Mouse (Mus musculus): Measurements from ENCODE around the gene Pde4b. TPM values are rescaled to one million over a fixed set of nuclear protein-coding genes. Genes with fewer than 3 reads are reported as not detected.

Gene Pde4b
- polyA plus RNA-seq, 1 experiment from 2014 or later, result 49.4 TPM

DNA sequence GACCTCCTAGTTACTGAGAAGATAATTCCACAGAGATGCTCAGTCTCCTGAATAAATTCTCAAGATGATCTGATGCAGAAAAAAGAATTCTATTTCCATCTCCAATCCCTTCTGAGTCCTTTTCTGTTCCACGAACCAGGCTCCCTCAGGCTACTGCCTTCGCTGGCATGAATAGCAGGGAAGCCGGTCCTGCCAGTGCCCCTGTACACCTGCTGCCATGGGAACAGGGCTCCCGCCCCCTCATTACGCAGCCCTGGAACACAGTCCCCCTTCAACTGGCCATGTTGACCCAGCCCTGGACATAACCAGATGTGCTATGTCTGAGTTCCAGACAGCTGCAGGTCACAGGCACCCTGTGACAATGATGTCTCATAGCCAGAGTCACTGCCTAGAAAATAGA, 535.6 kb downstream of the Pde4b start:
- DNase-seq (no peak), ATAC-seq (ENCODE audit: low FRiP score, low TSS enrichment) (no peak)
- 47% methylated on average over 5 of the region's 5 CpGs for WGBS
- H3K9ac ChIP-seq (replicated peaks; ENCODE audit: low read length), result no peak overlapping the region
- H3K9me3 ChIP-seq (ENCODE audit: control insufficient read depth, low read length), result no peaks in the 10 kb centered on the region
- no peaks in the 10 kb centered on the region for H3K36me3 ChIP-seq (ENCODE audit: control insufficient read depth, insufficient read depth, low read length)
- H3K27ac ChIP-seq (replicated peaks; ENCODE audit: low read depth, low read length), result no peak overlapping the region; the same call in 1 of the 2 replicates
- no peak overlapping the region for H3K4me3 ChIP-seq (replicated peaks; ENCODE audit: low read depth, low read length)
- H3K4me2 ChIP-seq (ENCODE audit: low read length), result no peak overlapping the region
- H3K4me1 ChIP-seq (ENCODE audit: control insufficient read depth, insufficient read depth, low read length), result peaks cover 2% of the 10 kb centered on the region; the same call in 1 of the 2 replicates
- H3K27me3 ChIP-seq (ENCODE audit: control insufficient read depth, insufficient read depth, low read length), result no peaks in the 10 kb centered on the region

DNA sequence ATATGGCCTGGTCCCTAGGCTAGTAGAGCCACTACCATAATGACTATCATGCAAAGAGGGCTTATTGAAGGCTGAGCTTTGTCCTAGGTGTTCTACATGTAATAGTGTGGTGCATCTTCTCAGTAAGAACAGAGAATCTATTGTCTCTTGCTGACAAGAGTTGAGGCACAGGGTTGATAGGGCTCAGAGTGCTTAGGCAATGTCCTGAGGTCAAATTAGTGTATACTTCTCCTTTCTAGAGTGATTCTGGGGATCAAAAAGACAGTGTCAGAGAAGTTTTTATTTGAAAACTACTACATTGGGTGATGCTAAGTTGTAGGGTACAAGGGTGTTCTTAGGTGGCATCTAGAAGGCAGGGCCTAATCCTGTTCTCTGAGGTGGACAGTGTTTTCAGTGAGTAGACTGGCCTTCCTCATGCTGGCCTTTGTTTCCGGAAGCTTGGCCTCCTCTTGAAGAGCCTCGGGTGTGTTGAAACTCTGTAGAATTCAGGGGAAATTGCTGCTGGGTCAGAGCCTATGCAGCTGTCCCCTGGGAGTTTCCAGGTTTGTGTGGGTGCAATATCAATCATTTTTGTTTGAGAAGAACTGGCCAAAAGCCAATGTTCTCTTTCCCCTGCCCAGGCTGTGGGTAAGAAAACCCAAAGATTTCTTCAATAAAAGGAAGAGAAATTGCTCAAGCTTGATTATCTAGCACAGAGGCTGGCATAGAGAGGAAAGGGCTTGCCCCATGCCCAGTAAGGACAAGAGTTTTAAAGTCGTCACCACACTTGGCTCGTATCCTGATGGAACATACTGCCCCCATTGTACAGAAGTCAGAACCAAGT, 536.7 kb downstream of the Pde4b start:
- no peak overlapping the region for H3K4me3 ChIP-seq (replicated peaks; ENCODE audit: low read depth, low read length)
- no peak for ATAC-seq (ENCODE audit: low FRiP score, low TSS enrichment)
- peaks cover 11% of the 10 kb centered on the region for H3K4me1 ChIP-seq (ENCODE audit: control insufficient read depth, insufficient read depth, low read length)
- no peak overlapping the region for H3K4me2 ChIP-seq (ENCODE audit: low read length)
- no peak for DNase-seq
- no peaks in the 10 kb centered on the region for H3K27me3 ChIP-seq (ENCODE audit: control insufficient read depth, insufficient read depth, low read length)
- no peak overlapping the region for H3K27ac ChIP-seq (replicated peaks; ENCODE audit: low read depth, low read length)
- 88% methylated on average over 4 of the region's 4 CpGs for whole genome bisulfite sequencing
- no peaks in the 10 kb centered on the region for H3K36me3 ChIP-seq (ENCODE audit: control insufficient read depth, insufficient read depth, low read length)
- H3K9me3 ChIP-seq (ENCODE audit: control insufficient read depth, low read length), result no peaks in the 10 kb centered on the region
- H3K9ac ChIP-seq (replicated peaks; ENCODE audit: low read length), result no peak overlapping the region

DNA sequence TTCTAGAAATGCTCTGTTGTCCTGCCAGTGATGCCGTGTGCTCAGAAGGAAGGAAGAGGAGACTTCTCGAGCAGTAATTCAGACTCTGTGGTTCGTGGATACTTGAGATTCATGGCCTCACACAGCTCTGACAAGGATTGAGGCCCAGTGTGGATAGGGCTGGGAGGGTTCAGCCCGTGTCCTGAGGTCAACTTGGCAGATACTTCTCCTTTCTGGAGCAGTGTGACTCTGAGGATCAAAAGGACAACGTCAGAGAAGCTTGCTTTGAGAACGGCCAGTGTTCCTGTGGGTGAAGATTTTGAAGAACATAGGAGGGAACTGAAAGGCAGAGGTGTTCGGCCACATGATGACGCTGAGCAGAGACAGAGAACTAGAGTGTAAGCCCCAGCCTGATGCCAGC, 537.6 kb downstream of the Pde4b start:
- Histone ChIP-seq H3K4me2 (ENCODE audit: low read length) (no peak overlapping the region), H3K36me3 (ENCODE audit: control insufficient read depth, insufficient read depth, low read length) (no peaks in the 10 kb centered on the region), H3K9me3 (ENCODE audit: control insufficient read depth, low read length) (no peaks in the 10 kb centered on the region), H3K27ac (replicated peaks; ENCODE audit: low read depth, low read length) (no peak overlapping the region), H3K4me1 (ENCODE audit: control insufficient read depth, insufficient read depth, low read length) (peaks cover 11% of the 10 kb centered on the region), H3K4me3 (replicated peaks; ENCODE audit: low read depth, low read length) (no peak overlapping the region), H3K9ac (replicated peaks; ENCODE audit: low read length) (no peak overlapping the region), H3K27me3 (ENCODE audit: control insufficient read depth, insufficient read depth, low read length) (no peaks in the 10 kb centered on the region)
- ATAC-seq (ENCODE audit: low FRiP score, low TSS enrichment), result no peak
- 88% methylated on average over 8 of the region's 8 CpGs for WGBS
- no peak for DNase-seq

DNA sequence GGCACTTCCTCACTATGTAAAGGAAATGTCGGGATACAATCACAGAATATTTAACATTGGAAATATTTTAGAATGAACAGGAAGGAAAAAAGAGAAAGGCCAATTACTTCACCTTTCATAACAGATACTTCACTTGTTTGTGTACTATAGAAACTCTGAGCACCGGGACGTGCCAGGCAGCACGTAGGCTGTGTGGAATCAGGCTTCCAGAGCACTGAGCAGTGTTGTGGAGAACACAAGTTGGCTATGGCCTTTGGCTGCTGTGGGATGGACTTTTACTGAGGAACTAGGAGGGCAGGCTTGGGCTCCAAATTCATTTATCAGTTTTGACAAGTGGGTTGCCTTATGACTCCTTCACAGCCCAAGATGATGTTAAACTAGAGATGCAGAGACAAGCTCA, 540.5 kb downstream of the Pde4b start:
- Histone ChIP-seq H3K4me2 (ENCODE audit: low read length) (no peak overlapping the region), H3K9me3 (ENCODE audit: control insufficient read depth, low read length) (no peaks in the 10 kb centered on the region), H3K27me3 (ENCODE audit: control insufficient read depth, insufficient read depth, low read length) (no peaks in the 10 kb centered on the region), H3K36me3 (ENCODE audit: control insufficient read depth, insufficient read depth, low read length) (no peaks in the 10 kb centered on the region), H3K4me1 (ENCODE audit: control insufficient read depth, insufficient read depth, low read length) (peaks cover 16% of the 10 kb centered on the region), H3K4me3 (replicated peaks; ENCODE audit: low read depth, low read length) (no peak overlapping the region), H3K9ac (replicated peaks; ENCODE audit: low read length) (no peak overlapping the region), H3K27ac (replicated peaks; ENCODE audit: low read depth, low read length) (no peak overlapping the region)
- 86% methylated on average over 4 of the region's 4 CpGs for WGBS
- no peak for ATAC-seq (ENCODE audit: low FRiP score, low TSS enrichment)
- DNase-seq, result no peak

DNA sequence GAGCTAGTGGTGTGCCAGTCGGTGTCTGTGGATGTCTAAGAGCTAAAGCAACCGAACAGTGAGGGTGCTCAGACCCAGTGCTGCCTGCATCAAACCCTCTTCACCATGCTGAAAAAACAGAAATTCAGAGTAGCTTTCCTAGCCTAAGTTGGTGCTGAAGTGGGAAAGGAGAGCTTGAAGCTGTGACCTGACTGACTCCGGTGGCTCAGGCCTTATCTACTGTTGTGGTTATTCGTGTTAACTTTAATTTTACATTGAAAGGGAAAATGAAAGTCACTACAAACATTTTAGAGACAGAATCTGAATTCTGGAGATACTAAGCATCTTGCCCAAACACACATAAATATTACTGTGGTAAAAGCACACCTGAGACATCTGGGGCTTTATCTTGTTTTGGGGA, 542.3 kb downstream of the Pde4b start:
- no peak overlapping the region for H3K27ac ChIP-seq (replicated peaks; ENCODE audit: low read depth, low read length)
- DNase-seq (no peak), ATAC-seq (ENCODE audit: low FRiP score, low TSS enrichment) (no peak)
- H3K4me1 ChIP-seq (ENCODE audit: control insufficient read depth, insufficient read depth, low read length), result peaks cover 16% of the 10 kb centered on the region
- no peaks in the 10 kb centered on the region for H3K36me3 ChIP-seq (ENCODE audit: control insufficient read depth, insufficient read depth, low read length)
- no peak overlapping the region for H3K9ac ChIP-seq (replicated peaks; ENCODE audit: low read length)
- 92% methylated on average over 4 of the region's 4 CpGs for WGBS
- H3K4me2 ChIP-seq (ENCODE audit: low read length), result no peak overlapping the region
- H3K27me3 ChIP-seq (ENCODE audit: control insufficient read depth, insufficient read depth, low read length), result no peaks in the 10 kb centered on the region
- H3K4me3 ChIP-seq (replicated peaks; ENCODE audit: low read depth, low read length), result no peak overlapping the region
- H3K9me3 ChIP-seq (ENCODE audit: control insufficient read depth, low read length), result no peaks in the 10 kb centered on the region

DNA sequence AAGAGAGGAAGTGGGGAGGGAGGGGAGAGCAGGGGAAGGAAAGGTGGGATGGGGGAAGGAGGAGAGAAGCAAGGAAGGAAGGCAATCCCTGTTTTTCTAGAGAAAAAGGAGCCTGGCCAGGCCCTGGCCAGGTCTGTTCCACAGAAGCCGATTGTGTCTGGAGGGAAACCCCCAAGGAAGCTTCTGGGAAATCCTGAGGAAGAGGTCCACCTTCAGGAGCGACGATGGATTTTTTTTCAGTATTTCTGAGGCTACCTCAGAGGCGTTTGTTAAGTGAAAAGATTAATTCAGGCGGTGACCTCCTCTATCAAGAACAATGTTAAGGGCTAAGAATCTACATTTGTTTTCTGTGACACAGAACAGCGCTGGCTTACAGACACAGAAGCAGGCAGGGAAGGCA, 542.9 kb downstream of the Pde4b start:
- DNase-seq, result no peak
- no peak overlapping the region for H3K27ac ChIP-seq (replicated peaks; ENCODE audit: low read depth, low read length)
- WGBS, result 50% methylated on average over 6 of the region's 6 CpGs
- no peaks in the 10 kb centered on the region for H3K36me3 ChIP-seq (ENCODE audit: control insufficient read depth, insufficient read depth, low read length)
- no peak overlapping the region for H3K4me2 ChIP-seq (ENCODE audit: low read length)
- no peak overlapping the region for H3K9ac ChIP-seq (replicated peaks; ENCODE audit: low read length)
- H3K9me3 ChIP-seq (ENCODE audit: control insufficient read depth, low read length), result no peaks in the 10 kb centered on the region
- peaks cover 16% of the 10 kb centered on the region for H3K4me1 ChIP-seq (ENCODE audit: control insufficient read depth, insufficient read depth, low read length)
- H3K4me3 ChIP-seq (replicated peaks; ENCODE audit: low read depth, low read length), result no peak overlapping the region
- ATAC-seq (ENCODE audit: low FRiP score, low TSS enrichment), result no peak
- no peaks in the 10 kb centered on the region for H3K27me3 ChIP-seq (ENCODE audit: control insufficient read depth, insufficient read depth, low read length)

DNA sequence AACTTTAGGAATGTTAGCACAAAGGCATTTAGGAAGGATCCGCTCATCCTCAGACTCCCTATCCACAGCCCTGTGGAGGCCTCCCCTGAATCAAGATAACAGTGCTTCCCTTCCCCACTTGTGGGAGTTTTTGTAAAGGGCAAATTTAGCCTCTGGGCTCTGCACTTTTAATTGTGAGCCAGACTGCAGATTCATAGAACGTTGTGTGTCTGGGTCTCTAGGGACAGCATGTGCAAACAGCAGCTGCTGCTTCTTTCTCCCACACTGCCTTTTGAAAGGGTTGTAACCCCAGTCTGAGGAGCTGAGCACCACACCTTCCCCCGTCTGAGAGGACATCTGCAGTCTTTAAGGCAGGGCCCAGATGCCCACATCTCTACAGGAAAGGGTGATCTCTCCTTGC, 544.3 kb downstream of the Pde4b start:
- peak; percentile 43 for DNase-seq
- H3K4me3 ChIP-seq (replicated peaks; ENCODE audit: low read depth, low read length), result no peak overlapping the region
- no peak overlapping the region for H3K4me2 ChIP-seq (ENCODE audit: low read length)
- peaks cover 16% of the 10 kb centered on the region for H3K4me1 ChIP-seq (ENCODE audit: control insufficient read depth, insufficient read depth, low read length)
- 43% methylated on average over 3 of the region's 3 CpGs for WGBS
- no peaks in the 10 kb centered on the region for H3K9me3 ChIP-seq (ENCODE audit: control insufficient read depth, low read length)
- ATAC-seq (ENCODE audit: low FRiP score, low TSS enrichment), result no peak
- no peaks in the 10 kb centered on the region for H3K36me3 ChIP-seq (ENCODE audit: control insufficient read depth, insufficient read depth, low read length)
- no peak overlapping the region for H3K27ac ChIP-seq (replicated peaks; ENCODE audit: low read depth, low read length)
- H3K9ac ChIP-seq (replicated peaks; ENCODE audit: low read length), result no peak overlapping the region
- no peaks in the 10 kb centered on the region for H3K27me3 ChIP-seq (ENCODE audit: control insufficient read depth, insufficient read depth, low read length)

DNA sequence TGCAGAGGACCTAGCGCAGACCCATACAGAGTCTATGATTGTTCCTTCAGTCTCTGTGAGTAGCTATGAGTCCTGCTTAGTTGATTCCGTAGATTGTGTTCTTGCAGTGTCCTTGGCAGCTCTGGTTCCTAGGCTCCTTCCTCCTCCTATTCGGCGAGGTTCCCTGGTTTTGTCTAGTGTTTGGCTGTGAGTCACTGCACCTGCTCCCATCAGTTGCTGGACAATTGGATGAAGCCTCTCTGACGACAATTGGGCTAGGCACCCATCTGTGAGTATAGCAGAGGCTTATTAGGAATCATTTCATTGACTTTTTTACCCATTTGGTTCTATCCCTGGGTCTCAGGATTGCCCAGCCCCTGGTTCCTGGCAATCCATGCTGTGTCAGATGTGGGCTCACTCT, 545.9 kb downstream of the Pde4b start:
- Histone ChIP-seq H3K4me1 (ENCODE audit: control insufficient read depth, insufficient read depth, low read length) (peaks cover 11% of the 10 kb centered on the region), H3K27ac (replicated peaks; ENCODE audit: low read depth, low read length) (no peak overlapping the region), H3K9ac (replicated peaks; ENCODE audit: low read length) (no peak overlapping the region), H3K36me3 (ENCODE audit: control insufficient read depth, insufficient read depth, low read length) (no peaks in the 10 kb centered on the region), H3K4me2 (ENCODE audit: low read length) (no peak overlapping the region), H3K9me3 (ENCODE audit: control insufficient read depth, low read length) (no peaks in the 10 kb centered on the region), H3K27me3 (ENCODE audit: control insufficient read depth, insufficient read depth, low read length) (no peaks in the 10 kb centered on the region), H3K4me3 (replicated peaks; ENCODE audit: low read depth, low read length) (no peak overlapping the region)
- no peak for DNase-seq
- ATAC-seq (ENCODE audit: low FRiP score, low TSS enrichment), result no peak
- WGBS, result 88% methylated on average over 5 of the region's 5 CpGs

DNA sequence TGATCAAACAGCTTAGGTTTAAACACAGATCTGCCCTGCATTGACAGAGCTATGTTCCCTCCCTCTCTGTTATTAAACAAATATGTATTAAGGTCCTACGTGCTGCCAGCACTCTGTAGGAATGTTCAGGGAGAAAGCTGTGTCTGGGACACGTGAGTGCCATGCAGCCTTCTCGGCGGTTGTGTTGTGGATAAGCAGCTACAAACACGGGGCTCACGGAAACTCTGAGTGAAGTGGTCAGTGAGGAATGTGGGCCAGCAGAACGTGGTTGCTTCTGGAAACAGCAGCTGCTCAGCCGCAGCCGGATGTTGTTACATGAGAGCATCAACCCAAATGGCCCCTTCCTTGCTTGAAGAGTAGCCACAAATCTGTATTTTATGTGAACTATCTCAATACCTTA, 547.9 kb downstream of the Pde4b start:
- Histone ChIP-seq H3K27ac (replicated peaks; ENCODE audit: low read depth, low read length) (no peak overlapping the region), H3K36me3 (ENCODE audit: control insufficient read depth, insufficient read depth, low read length) (no peaks in the 10 kb centered on the region), H3K27me3 (ENCODE audit: control insufficient read depth, insufficient read depth, low read length) (no peaks in the 10 kb centered on the region), H3K9ac (replicated peaks; ENCODE audit: low read length) (no peak overlapping the region), H3K9me3 (ENCODE audit: control insufficient read depth, low read length) (no peaks in the 10 kb centered on the region), H3K4me3 (replicated peaks; ENCODE audit: low read depth, low read length) (no peak overlapping the region), H3K4me2 (ENCODE audit: low read length) (no peak overlapping the region), H3K4me1 (ENCODE audit: control insufficient read depth, insufficient read depth, low read length) (0 out of 2 replicates have a peak, but pooled peaks cover 5% of the 10 kb centered on the region)
- DNase-seq (no peak), ATAC-seq (ENCODE audit: low FRiP score, low TSS enrichment) (no peak)
- WGBS, result 81% methylated on average over 9 of the region's 9 CpGs

All from midbrain, embryonic 14.5 days (tissue).